Mouse (Mus musculus): ENCODE data around the gene Fam107b.

- no peak for TF ChIP-seq POU5F1 (IDR thresholded peaks at IDR 0.05; ENCODE audit: borderline replicate concordance, low read length)
- no peak for TF ChIP-seq CTCF (conservative IDR thresholded peaks at IDR 0.05; ENCODE audit: low read length)
- TF ChIP-seq NANOG (IDR thresholded peaks at IDR 0.05; ENCODE audit: borderline replicate concordance, low read length): no peak
Measured at GRCm38 (mm10) chr2:3659300-3659910, 89.1 kb downstream of the Fam107b start.

Measured in E14TG2a.4 (cell line).